Mouse (Mus musculus): Measurements from ENCODE around the gene Schip1. TPM values are rescaled to one million over a fixed set of nuclear protein-coding genes. Genes with fewer than 3 reads are reported as not detected.
A peak's percentile ranks its signal among the peaks of the same experiment; 100 is the strongest.

The Schip1 gene
- polyA plus RNA-seq, 1 experiment from 2014 or later: 152 TPM

DNA sequence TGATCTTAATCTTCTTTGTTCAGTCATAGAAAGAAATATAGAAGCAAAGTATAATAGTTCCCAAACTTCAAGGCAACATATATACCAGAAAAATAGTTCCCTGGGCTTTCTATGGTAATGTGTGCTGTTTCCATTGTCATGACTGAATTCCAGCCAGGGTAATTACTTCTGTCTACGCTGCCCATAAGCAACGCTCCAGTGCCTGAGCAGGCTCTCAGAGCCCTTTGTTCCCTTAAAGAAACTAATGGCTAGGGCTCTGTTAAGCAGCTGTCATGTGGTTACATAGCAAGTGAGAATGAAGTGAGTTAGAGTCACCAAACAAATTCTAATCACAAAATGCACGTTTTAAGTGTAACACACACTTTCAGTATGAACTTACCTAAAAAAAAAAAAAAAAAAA, 206.9 kb downstream of the Schip1 start:
- 33% methylated on average over 3 of the region's 3 CpGs for WGBS
- Histone ChIP-seq H3K4me2 (ENCODE audit: low read length) (no peak overlapping the region), H3K9ac (replicated peaks; ENCODE audit: low read length) (no peak overlapping the region), H3K4me1 (ENCODE audit: control insufficient read depth, insufficient read depth, low read length) (no peaks in the 10 kb centered on the region), H3K4me3 (replicated peaks; ENCODE audit: low read depth, low read length) (no peak overlapping the region), H3K27me3 (ENCODE audit: control insufficient read depth, insufficient read depth, low read length) (no peaks in the 10 kb centered on the region), H3K9me3 (ENCODE audit: control insufficient read depth, low read length) (no peaks in the 10 kb centered on the region), H3K27ac (replicated peaks; ENCODE audit: low read depth, low read length) (no peak overlapping the region), H3K36me3 (ENCODE audit: control insufficient read depth, insufficient read depth, low read length) (no peaks in the 10 kb centered on the region)
- no peak for ATAC-seq (ENCODE audit: low FRiP score, low TSS enrichment)
- DNase-seq: no peak

DNA sequence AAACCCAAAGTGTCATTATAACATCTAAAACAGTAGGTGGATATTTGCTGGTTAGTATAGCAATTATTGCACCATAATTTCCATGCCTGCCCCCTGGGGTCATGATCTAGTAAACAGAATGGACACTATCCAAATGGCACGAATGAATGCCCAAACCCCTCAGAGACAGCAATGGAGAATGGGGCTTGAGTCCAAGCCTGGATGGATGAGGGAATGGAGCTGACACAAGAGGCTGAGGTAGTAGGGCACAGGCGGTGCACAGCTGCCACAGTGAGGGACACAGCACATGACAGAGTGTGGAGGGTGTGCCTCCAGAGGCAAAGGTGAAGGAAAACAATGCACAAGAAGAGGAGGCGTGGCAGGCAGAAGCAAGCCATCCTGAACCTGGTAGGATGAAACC, 207.3 kb downstream of the Schip1 start:
- Histone ChIP-seq H3K9ac (replicated peaks; ENCODE audit: low read length) (no peak overlapping the region), H3K4me1 (ENCODE audit: control insufficient read depth, insufficient read depth, low read length) (no peaks in the 10 kb centered on the region), H3K4me2 (ENCODE audit: low read length) (no peak overlapping the region), H3K9me3 (ENCODE audit: control insufficient read depth, low read length) (no peaks in the 10 kb centered on the region), H3K36me3 (ENCODE audit: control insufficient read depth, insufficient read depth, low read length) (no peaks in the 10 kb centered on the region), H3K27ac (replicated peaks; ENCODE audit: low read depth, low read length) (no peak overlapping the region), H3K27me3 (ENCODE audit: control insufficient read depth, insufficient read depth, low read length) (no peaks in the 10 kb centered on the region), H3K4me3 (replicated peaks; ENCODE audit: low read depth, low read length) (no peak overlapping the region)
- WGBS: 72% methylated on average over 3 of the region's 3 CpGs
- DNase-seq (no peak), ATAC-seq (ENCODE audit: low FRiP score, low TSS enrichment) (no peak)

GRCm38 (mm10) chr3:68282844-68283594, 218.4 kb downstream of the Schip1 start:
- no peak overlapping the region for H3K4me3 ChIP-seq (replicated peaks; ENCODE audit: low read depth, low read length)
- 0 out of 2 replicates have a peak, but pooled peaks cover 4% of the 10 kb centered on the region for H3K4me1 ChIP-seq (ENCODE audit: control insufficient read depth, insufficient read depth, low read length)
- no peaks in the 10 kb centered on the region for H3K27me3 ChIP-seq (ENCODE audit: control insufficient read depth, insufficient read depth, low read length)
- H3K9ac ChIP-seq (replicated peaks; ENCODE audit: low read length): no peak overlapping the region
- peak overlapping the region; percentile 17 for H3K4me2 ChIP-seq (ENCODE audit: low read length)
- H3K27ac ChIP-seq (replicated peaks; ENCODE audit: low read depth, low read length): no peak overlapping the region
- DNase-seq (peak; percentile 38), ATAC-seq (ENCODE audit: low FRiP score, low TSS enrichment) (no peak)
- no peaks in the 10 kb centered on the region for H3K36me3 ChIP-seq (ENCODE audit: control insufficient read depth, insufficient read depth, low read length)
- 32% methylated on average over 7 of the region's 7 CpGs for WGBS
- H3K9me3 ChIP-seq (ENCODE audit: control insufficient read depth, low read length): no peaks in the 10 kb centered on the region

DNA sequence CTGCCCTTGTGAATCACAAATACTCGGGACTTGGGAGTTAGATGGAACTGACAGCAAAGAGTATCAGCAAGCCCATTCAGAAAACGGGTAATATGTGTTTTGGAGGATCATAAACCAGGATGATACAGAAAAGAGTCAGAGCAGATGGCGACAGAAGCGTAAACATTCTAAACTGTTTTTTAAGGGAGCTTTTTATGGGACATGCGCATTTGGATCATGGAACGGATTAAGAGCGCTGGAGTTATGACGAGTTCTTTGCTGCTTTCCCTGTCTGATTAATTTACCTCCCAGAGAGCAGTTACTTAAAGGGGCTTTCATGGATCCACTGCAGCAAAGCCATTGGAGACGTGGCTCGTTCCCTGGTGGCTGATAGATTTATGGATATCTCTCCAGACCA, 219.0 kb downstream of the Schip1 start:
- Histone ChIP-seq H3K4me1 (ENCODE audit: control insufficient read depth, insufficient read depth, low read length) (0 out of 2 replicates have a peak, but pooled peaks cover 4% of the 10 kb centered on the region), H3K27ac (replicated peaks; ENCODE audit: low read depth, low read length) (no peak overlapping the region), H3K4me2 (ENCODE audit: low read length) (peak overlapping the region; percentile 17), H3K36me3 (ENCODE audit: control insufficient read depth, insufficient read depth, low read length) (no peaks in the 10 kb centered on the region), H3K9me3 (ENCODE audit: control insufficient read depth, low read length) (no peaks in the 10 kb centered on the region), H3K4me3 (replicated peaks; ENCODE audit: low read depth, low read length) (no peak overlapping the region), H3K9ac (replicated peaks; ENCODE audit: low read length) (no peak overlapping the region), H3K27me3 (ENCODE audit: control insufficient read depth, insufficient read depth, low read length) (no peaks in the 10 kb centered on the region)
- ATAC-seq (ENCODE audit: low FRiP score, low TSS enrichment) (no peak), DNase-seq (peak; percentile 32)
- 53% methylated on average over 10 of the region's 10 CpGs for WGBS

DNA sequence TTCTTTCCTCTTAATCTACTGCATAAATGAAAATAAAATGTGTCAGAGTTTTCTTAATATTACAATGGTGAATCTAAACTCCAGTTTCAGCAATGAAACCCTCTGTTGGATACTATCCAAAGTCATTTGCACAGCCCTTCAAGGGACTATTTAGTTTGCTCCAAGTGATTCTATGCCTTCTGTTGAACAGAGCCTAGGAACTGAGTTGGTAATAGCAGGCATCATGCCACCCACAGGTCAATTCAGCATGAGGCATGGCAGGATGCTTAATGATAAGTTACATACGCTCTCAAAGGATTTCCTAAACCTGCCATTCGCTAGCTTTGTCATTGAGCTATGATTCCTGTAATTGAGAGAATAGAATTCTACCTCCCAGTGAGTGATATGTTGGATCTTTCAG, 219.9 kb downstream of the Schip1 start:
- no peak overlapping the region for H3K4me2 ChIP-seq (ENCODE audit: low read length)
- H3K9me3 ChIP-seq (ENCODE audit: control insufficient read depth, low read length): no peaks in the 10 kb centered on the region
- WGBS: 77% methylated on average over 2 of the region's 2 CpGs
- H3K27me3 ChIP-seq (ENCODE audit: control insufficient read depth, insufficient read depth, low read length): no peaks in the 10 kb centered on the region
- no peak overlapping the region for H3K4me3 ChIP-seq (replicated peaks; ENCODE audit: low read depth, low read length)
- no peak overlapping the region for H3K9ac ChIP-seq (replicated peaks; ENCODE audit: low read length)
- no peaks in the 10 kb centered on the region for H3K36me3 ChIP-seq (ENCODE audit: control insufficient read depth, insufficient read depth, low read length)
- H3K27ac ChIP-seq (replicated peaks; ENCODE audit: low read depth, low read length): no peak overlapping the region
- H3K4me1 ChIP-seq (ENCODE audit: control insufficient read depth, insufficient read depth, low read length): 0 out of 2 replicates have a peak, but pooled peaks cover 4% of the 10 kb centered on the region
- DNase-seq (no peak), ATAC-seq (ENCODE audit: low FRiP score, low TSS enrichment) (no peak)

DNA sequence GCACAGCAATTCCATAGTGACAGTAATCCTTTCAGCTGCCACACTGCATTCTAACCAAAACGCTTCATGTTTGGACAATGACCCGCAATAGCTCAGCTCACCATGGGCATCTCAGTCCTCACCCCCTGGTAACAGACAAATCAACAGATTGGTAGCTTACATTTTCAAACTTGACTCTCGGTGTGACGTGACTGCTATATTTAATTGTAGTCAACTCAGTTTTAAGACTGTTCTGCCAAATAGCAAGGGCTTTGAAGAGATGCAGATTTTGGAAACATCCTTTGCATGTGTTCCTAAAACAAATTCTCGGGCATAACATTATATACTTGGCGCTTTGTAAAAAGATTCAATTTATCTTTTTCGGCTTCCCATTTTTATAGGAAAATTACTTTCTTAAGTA, 232.2 kb downstream of the Schip1 start:
- no peaks in the 10 kb centered on the region for H3K36me3 ChIP-seq (ENCODE audit: control insufficient read depth, insufficient read depth, low read length)
- H3K4me3 ChIP-seq (replicated peaks; ENCODE audit: low read depth, low read length): no peak overlapping the region
- no peak overlapping the region for H3K4me2 ChIP-seq (ENCODE audit: low read length)
- DNase-seq (no peak), ATAC-seq (ENCODE audit: low FRiP score, low TSS enrichment) (no peak)
- no peaks in the 10 kb centered on the region for H3K9me3 ChIP-seq (ENCODE audit: control insufficient read depth, low read length)
- no peak overlapping the region for H3K27ac ChIP-seq (replicated peaks; ENCODE audit: low read depth, low read length)
- no peaks in the 10 kb centered on the region for H3K4me1 ChIP-seq (ENCODE audit: control insufficient read depth, insufficient read depth, low read length)
- 67% methylated on average over 7 of the region's 7 CpGs for WGBS
- H3K9ac ChIP-seq (replicated peaks; ENCODE audit: low read length): no peak overlapping the region
- H3K27me3 ChIP-seq (ENCODE audit: control insufficient read depth, insufficient read depth, low read length): no peaks in the 10 kb centered on the region

DNA sequence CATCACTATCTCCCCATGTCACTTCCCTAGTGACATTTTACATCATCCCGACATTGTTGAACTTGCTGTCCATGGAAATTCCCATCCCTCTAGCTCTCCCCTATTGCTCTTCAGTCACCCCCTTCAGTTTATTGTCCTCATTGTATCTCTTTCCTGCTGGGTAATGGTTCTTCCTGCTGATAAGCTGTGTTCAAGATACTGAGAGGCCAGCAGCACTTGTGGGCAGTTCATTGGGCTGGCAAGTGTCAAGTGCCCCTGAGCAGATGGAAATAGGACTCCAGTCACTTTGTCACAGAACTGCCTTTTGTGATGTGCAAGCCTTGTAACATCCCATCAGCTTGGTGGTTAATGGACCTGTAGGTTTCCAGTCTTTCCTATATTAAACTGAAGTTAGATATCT, 241.0 kb downstream of the Schip1 start:
- H3K4me3 ChIP-seq (replicated peaks; ENCODE audit: low read depth, low read length): no peak overlapping the region
- H3K27me3 ChIP-seq (ENCODE audit: control insufficient read depth, insufficient read depth, low read length): no peaks in the 10 kb centered on the region
- no peaks in the 10 kb centered on the region for H3K9me3 ChIP-seq (ENCODE audit: control insufficient read depth, low read length)
- 0 out of 2 replicates have a peak, but pooled peaks cover 2% of the 10 kb centered on the region for H3K4me1 ChIP-seq (ENCODE audit: control insufficient read depth, insufficient read depth, low read length)
- WGBS: 55% methylated on average over 1 of the region's 1 CpGs
- DNase-seq (no peak), ATAC-seq (ENCODE audit: low FRiP score, low TSS enrichment) (no peak)
- H3K4me2 ChIP-seq (ENCODE audit: low read length): no peak overlapping the region
- H3K9ac ChIP-seq (replicated peaks; ENCODE audit: low read length): no peak overlapping the region
- H3K36me3 ChIP-seq (ENCODE audit: control insufficient read depth, insufficient read depth, low read length): no peaks in the 10 kb centered on the region
- H3K27ac ChIP-seq (replicated peaks; ENCODE audit: low read depth, low read length): no peak overlapping the region

GRCm38 (mm10) chr3:68306726-68307125, 242.1 kb downstream of the Schip1 start:
- 0 out of 2 replicates have a peak, but pooled peaks cover 2% of the 10 kb centered on the region for H3K4me1 ChIP-seq (ENCODE audit: control insufficient read depth, insufficient read depth, low read length)
- H3K9me3 ChIP-seq (ENCODE audit: control insufficient read depth, low read length): no peaks in the 10 kb centered on the region
- DNase-seq: no peak
- WGBS: 28% methylated on average over 4 of the region's 4 CpGs
- H3K9ac ChIP-seq (replicated peaks; ENCODE audit: low read length): no peak overlapping the region
- H3K4me2 ChIP-seq (ENCODE audit: low read length): no peak overlapping the region
- no peaks in the 10 kb centered on the region for H3K36me3 ChIP-seq (ENCODE audit: control insufficient read depth, insufficient read depth, low read length)
- no peak overlapping the region for H3K4me3 ChIP-seq (replicated peaks; ENCODE audit: low read depth, low read length)
- H3K27ac ChIP-seq (replicated peaks; ENCODE audit: low read depth, low read length): no peak overlapping the region
- H3K27me3 ChIP-seq (ENCODE audit: control insufficient read depth, insufficient read depth, low read length): no peaks in the 10 kb centered on the region
- ATAC-seq (ENCODE audit: low FRiP score, low TSS enrichment): no peak

DNA sequence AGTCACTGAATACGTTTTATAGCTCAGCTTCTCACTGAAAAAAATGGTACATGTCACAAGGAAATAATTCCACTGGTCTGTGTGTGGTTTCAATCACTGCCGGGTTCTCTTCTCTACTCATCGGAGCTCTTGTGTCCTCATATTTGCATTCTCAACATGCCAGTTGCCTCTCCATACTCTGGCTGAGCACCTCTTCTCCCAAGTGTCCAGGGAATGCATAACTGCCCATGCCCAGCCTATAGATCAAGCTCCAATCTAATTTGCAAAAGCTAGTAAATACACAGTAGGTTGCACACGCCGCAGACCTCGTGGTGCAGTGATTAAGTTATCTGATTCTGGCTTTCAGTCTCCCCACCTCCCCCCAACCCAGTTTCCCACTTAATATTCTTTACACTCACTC, 261.0 kb downstream of the Schip1 start:
- Histone ChIP-seq H3K27me3 (ENCODE audit: control insufficient read depth, insufficient read depth, low read length) (no peaks in the 10 kb centered on the region), H3K4me3 (replicated peaks; ENCODE audit: low read depth, low read length) (no peak overlapping the region), H3K27ac (replicated peaks; ENCODE audit: low read depth, low read length) (no peak overlapping the region), H3K36me3 (ENCODE audit: control insufficient read depth, insufficient read depth, low read length) (no peaks in the 10 kb centered on the region), H3K4me1 (ENCODE audit: control insufficient read depth, insufficient read depth, low read length) (no peaks in the 10 kb centered on the region), H3K9ac (replicated peaks; ENCODE audit: low read length) (no peak overlapping the region), H3K9me3 (ENCODE audit: control insufficient read depth, low read length) (no peaks in the 10 kb centered on the region), H3K4me2 (ENCODE audit: low read length) (no peak overlapping the region)
- DNase-seq (no peak), ATAC-seq (ENCODE audit: low FRiP score, low TSS enrichment) (no peak)
- 71% methylated on average over 6 of the region's 6 CpGs for WGBS
